Mouse (Mus musculus): ENCODE measurements around the gene Nrip2.
"Not testable (repeated sequence)": the region's sequence is repeated elsewhere in the genome, so short reads cannot be mapped to it uniquely, and the experiment has no call there.

Gene Nrip2

GRCm38 (mm10) chr6:128398996-128399395 lies at the start of gene Nrip2:
TSS of gene Nrip2 (plus strand) at chr6:128399296.
- DNase-seq (ENCODE audit: low spot score): no peak

- no peak for DNase-seq (ENCODE audit: low spot score)
These were observed 49.4 kb upstream of the Nrip2 start for GRCm38 (mm10) chr6:128349711-128350110.

DNA sequence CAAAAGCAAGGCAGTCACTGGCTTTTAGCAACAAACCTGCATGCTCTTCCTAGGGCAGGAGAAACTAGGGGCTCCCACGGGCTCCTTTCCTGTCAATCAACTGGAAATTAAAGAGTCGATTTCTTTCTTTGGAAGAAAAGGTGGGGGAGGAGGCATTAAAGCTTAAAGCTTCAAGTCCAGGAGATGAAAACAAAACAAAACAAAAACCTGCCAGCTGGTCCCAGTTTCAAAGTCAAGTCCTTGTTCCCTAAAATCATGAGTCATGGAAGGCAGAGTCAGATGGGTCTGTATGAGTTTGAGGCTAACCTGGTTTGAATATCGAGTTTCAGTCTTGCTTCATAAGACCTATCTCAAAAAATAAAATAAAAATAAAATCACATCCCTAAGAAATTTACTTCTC lies 45.0 kb upstream of the Nrip2 start:
- no peak for DNase-seq (ENCODE audit: low spot score)

DNA sequence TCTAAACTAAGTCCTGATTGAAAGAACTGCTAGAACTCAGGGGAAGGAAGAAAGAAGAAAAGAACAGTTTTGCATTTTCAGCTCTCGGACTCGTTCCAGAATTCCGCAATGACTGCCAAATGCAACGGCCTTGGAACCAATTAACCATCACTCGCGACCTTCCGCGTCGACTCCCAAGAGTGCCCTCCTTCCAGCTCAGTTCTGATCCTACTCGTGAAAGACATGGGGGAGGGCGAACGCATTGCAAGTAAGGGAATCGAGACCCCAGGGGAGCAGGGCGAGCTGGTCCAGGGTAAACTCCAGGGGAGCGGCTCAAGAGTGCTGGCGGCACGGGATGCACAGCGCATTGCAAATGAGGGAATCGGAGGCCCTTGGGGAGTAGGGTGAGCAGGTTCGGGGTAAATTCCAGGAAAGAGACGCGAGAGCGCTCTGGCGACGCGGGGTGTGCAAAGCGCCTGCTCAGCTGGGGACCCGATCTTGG lies 43.9 kb upstream of the Nrip2 start:
- DNase-seq (ENCODE audit: low spot score): peak; percentile 65

DNA sequence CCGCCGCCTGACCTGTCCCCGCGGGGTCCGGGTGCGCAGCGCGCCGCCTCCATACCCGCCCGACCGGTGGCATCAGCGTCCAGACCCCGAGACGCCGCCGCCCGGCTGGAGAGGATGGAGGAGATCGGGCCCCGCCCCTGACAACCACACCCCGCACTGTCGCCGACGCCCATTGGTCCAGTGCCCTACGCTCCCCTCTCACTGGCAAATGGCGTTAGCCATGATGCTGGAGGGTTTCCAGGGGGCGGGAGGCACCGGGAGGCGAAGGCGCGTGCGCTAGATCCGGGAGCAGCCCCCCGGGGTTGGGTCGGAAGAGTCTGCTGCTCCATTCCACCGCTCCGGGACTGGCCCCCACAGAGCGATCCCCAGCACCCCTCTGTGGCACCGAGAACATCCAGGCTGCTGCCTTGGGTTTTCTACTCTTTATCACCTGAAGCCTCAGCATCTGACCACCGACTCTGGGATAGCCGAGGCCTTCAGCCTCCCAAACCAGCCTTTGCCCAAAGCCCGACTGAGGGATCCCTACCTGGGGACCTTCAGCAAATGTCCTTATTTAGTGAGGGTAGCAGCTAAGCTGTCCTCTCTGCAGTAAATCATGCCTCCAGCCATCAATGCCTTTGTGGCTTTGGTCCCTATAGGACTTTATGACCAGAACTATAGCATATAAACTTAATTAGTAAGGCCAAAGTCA lies 43.2 kb upstream of the Nrip2 start, which contains the start of gene Tulp3:
Gene Tulp3 (minus strand): TSS at position 126 of the 691 bp plus-strand sequence.
- DNase-seq (ENCODE audit: low spot score): peak; percentile 98

GRCm38 (mm10) chr6:128358999-128359398 lies 40.1 kb upstream of the Nrip2 start:
- DNase-seq (ENCODE audit: low spot score): peak; percentile 78

DNA sequence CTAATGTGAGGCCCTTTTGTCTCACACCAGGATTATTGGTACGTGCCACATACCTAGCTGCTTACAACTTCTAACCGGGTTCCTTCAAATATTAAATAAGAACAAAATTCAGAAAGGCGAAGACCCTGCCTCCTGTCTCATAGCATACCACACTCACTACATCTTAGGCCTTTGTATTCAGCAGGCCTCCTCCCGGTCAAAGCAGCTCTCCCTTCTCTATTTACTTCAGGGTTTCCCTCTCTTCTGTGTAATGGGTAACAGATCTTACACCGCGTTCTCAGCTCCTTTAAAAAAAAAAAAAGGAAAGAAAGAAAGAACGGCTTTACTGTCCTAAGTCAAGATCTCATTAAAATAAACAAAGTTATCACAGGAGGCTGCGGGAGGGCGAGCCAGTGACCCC lies 37.2 kb upstream of the Nrip2 start:
- peak; percentile 42 for DNase-seq (ENCODE audit: low spot score)

DNA sequence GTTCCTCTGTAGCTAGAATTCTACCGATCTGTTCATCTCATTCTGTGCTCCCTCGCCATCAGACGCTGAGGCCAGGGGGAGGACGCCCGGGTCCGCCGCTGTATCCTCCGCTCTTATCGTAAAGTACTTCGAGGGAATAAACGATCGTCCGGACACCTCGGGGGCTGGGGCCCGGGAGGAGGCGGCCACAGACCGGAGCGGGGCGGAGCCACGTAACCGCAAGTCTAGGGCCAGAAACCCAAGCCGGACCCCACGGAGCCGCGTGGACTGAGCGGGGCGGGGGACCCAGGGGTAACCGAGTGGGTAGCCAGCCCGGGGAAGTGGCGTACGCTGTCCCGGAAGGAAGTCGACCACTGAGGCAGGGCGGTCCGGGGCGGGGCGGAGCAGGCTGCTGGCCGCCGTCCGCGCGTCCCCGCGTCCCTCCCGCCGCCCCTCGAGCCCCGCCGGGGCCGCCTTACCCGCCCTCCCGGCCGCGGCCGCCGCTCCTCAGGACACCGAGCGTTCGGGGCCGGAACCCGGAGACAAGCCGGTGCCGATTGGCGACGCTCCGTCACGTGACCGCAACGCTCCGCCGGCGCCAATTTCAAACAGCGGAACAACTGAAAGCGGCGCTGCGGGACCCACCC lies 36.6 kb upstream of the Nrip2 start, which contains the start of the genes Rhno1 and Foxm1:
Gene Rhno1 (minus strand): TSS at position 531 of the 626 bp plus-strand sequence.
Gene Foxm1 (plus strand): TSS at position 587 of the 626 bp plus-strand sequence.
- peak; percentile 84 for DNase-seq (ENCODE audit: low spot score)

DNA sequence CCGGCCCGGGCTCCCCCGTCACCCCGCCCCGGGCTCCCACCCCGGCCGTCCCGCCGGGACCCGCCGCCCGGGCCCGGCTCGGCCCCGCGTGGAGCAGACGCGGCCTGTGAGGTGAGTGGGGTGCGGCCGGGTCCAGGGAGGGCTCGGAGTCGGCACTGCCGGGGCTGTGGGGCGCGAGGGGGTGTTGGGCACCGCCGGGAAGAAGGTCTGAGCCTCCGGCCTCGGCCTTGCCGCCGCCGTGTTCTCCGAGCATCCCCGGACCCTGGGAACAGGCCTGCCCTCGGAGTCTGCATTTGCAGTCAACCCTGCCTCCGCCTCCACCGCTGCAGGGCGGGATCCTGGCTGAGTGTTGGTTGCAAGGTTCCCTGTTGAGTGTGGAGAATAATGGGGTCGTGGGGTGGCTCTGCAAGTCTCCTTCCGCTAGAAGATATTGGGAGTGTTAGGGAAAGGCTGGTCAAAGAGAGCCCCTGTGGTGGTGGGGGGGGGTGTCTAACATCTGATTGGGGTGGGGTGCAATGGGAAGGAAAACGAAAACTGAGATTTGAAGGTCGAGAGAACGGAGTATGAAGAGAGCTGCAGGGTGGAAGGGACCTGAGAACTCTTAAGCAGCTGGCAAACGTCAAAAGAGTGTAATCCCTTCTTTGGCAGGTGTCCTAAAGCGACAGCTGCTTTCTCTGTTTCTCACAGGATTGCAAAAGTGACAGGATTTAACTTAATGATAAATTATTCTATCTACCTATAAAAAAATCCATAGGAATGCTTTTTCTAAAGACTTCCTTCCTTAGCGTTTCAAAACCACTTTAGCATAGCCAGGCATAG lies 35.9 kb upstream of the Nrip2 start:
- DNase-seq (ENCODE audit: low spot score): peak; percentile 42

GRCm38 (mm10) chr6:128364721-128365120 lies 34.4 kb upstream of the Nrip2 start:
- peak; percentile 30 for DNase-seq (ENCODE audit: low spot score)

DNA sequence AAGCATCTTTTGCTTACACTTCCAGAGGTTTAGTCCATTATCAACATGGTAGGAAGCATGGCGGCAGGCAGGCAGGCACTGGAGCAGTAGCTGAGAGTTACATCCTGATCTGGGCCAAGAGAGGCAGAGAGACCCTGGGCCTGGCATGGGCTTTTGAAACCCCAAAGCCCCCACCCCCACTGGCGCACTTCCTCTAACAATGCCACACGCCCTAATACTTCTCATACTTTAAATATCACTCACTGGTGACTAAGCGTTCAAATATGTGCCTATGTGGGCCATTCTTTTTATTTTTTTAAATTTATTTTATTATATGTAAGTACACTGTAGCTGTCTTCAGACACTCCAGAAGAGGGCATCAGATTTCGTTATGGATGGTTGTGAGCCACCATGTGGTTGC lies 32.6 kb upstream of the Nrip2 start:
- no peak for DNase-seq (ENCODE audit: low spot score)

DNA sequence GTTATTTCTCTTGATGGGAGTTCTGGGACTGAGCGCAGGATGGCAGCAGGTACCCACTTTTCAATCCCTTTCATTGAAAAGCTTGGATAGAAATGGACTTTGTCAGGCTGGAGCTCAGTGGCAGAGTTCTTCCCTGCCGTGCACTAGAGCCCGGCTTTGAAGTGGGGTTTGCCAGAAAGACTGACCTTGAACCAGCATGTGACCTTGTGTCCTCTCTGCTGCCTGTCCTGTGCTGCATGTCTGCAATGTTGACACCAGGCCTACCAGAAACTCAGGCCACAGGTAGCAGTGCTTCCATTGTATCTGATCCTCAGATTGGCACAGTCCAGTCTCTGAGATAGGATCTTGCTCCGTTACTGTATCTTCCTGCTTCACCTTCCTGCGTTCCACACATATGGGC lies 29.1 kb upstream of the Nrip2 start:
- no peak for DNase-seq (ENCODE audit: low spot score)

- DNase-seq (ENCODE audit: low spot score): no peak
These were observed 23.9 kb upstream of the Nrip2 start, which contains the start of the genes Tex52 and Gm44596 for GRCm38 (mm10) chr6:128375192-128375591. TSS of gene Tex52 (plus strand) at chr6:128375456. TSS of gene Gm44596 (plus strand) at chr6:128375503.

- DNase-seq (ENCODE audit: low spot score): no peak
These were observed 22.6 kb upstream of the Nrip2 start for GRCm38 (mm10) chr6:128376371-128377085.

- no peak for DNase-seq (ENCODE audit: low spot score)
These were observed 19.5 kb upstream of the Nrip2 start for GRCm38 (mm10) chr6:128379636-128380035.

DNA sequence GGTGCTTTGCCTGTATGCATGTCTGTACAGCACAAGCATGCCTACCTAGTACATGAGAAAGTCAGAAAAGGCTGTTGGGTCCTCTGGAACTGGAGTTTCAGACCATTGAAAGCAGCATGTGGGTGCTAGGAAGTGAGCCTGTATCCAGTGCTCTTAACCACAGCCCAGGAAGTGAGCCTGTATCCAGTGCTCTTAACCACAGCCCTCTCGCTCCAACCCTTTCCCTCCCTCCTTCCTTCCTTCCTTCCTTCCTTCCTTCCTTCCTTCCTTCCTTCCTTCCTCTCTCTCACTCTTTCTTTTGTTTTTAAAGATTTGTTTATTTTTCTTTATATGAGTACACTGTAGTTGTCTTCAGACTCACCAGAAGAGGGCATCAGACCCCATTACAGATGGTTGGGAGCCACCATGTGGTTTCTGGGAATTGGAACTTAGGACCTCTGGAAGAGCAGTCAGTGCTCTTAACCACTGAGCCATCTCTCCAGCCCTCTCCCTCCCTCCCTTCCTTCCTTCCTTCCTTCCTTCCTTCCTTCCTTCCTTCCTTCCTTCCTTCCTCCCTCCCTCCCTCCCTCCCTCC lies 18.4 kb upstream of the Nrip2 start:
- DNase-seq (ENCODE audit: low spot score): not testable (repeated sequence)

DNA sequence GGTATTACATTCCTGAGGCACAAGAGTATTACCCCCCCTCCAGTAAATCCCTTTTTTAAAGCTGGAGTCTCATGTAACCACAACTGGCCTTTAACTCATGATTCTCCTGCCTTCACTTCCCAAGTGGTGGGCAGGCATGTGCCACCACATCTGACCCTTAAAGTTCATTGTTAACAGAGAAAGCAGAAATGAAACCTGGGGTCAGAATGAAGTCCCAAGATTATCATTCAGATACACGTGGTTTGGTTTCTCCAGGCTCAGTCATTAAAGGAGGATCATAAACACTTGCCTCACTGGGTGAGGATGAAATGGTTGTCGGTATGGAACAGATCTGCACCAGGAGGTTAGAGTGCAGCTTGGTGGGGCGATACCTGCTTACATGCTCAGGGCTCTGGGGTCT lies 17.8 kb upstream of the Nrip2 start:
- no peak for DNase-seq (ENCODE audit: low spot score)

DNA sequence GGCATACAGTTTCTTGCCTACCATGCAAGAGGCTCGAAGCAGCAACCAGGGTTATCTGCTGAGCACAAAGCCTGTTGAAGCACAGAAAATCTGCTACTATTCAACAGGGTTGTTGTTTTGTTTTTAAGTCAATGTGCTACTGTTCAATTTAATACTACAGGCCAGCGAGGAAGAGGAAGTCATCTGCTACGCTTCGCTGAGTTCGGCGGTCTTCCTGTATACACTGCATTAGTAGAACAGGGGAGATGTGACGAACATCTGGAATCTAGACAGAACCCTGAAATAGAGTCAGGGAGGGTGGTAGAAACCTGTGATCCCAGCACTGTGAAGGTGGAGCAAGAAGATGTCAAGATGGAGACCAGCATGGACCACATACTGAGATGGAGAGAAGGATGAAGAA lies 15.3 kb upstream of the Nrip2 start:
- DNase-seq (ENCODE audit: low spot score): no peak

- peak; percentile 38 for DNase-seq (ENCODE audit: low spot score)
These were observed 14.1 kb upstream of the Nrip2 start for GRCm38 (mm10) chr6:128385026-128385425.

DNA sequence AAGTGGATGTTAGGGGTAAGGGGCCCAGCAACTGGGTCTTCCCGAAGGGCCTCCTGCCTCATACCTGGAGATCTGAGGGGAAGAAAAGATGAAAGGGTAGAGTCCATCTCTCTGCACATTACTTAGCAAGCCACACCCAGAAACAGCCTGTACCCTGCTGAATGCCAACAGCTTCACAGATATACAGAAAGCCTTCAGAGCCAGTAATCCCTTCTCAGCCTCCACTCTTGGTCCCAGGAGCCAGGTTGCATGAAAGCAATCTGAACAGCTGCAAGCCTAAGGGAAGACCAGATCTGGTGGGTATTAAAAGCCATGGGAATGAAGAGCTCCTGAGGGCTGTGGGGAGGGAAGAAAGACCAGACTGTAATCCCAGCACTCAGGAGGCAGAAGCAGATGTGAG lies 9.9 kb upstream of the Nrip2 start:
- DNase-seq (ENCODE audit: low spot score): no peak

- no peak for DNase-seq (ENCODE audit: low spot score)
These were observed 8.4 kb upstream of the Nrip2 start for GRCm38 (mm10) chr6:128390683-128391082.
